Mouse (Mus musculus): ENCODE results near the gene Il18.

Gene Il18

GRCm38 (mm10) chr9:50554241-50555093, at the start of gene Il18:
Gene Il18 (plus strand): TSS chr9:50554827.
- peak; percentile 27 for DNase-seq (ENCODE audit: low spot score)

GRCm38 (mm10) chr9:50505405-50505804, 49.2 kb upstream of the Il18 start:
- DNase-seq (ENCODE audit: low spot score), result no peak

- DNase-seq (ENCODE audit: low spot score), result no peak
Observed at GRCm38 (mm10) chr9:50507570-50507969, 47.1 kb upstream of the Il18 start.

- DNase-seq (ENCODE audit: low spot score), result no peak
Observed at GRCm38 (mm10) chr9:50515462-50515861, 39.2 kb upstream of the Il18 start.

GRCm38 (mm10) chr9:50518781-50519180, 35.8 kb upstream of the Il18 start:
- no peak for DNase-seq (ENCODE audit: low spot score)

- no peak for DNase-seq (ENCODE audit: low spot score)
Observed at GRCm38 (mm10) chr9:50520748-50521147, 33.9 kb upstream of the Il18 start.

- DNase-seq (ENCODE audit: low spot score), result no peak
Observed at GRCm38 (mm10) chr9:50521562-50521961, 33.1 kb upstream of the Il18 start.

- DNase-seq (ENCODE audit: low spot score), result no peak
Observed at GRCm38 (mm10) chr9:50522574-50522973, 32.1 kb upstream of the Il18 start.

GRCm38 (mm10) chr9:50524936-50525335, 29.7 kb upstream of the Il18 start:
- no peak for DNase-seq (ENCODE audit: low spot score)

- no peak for DNase-seq (ENCODE audit: low spot score)
Observed at GRCm38 (mm10) chr9:50525585-50525984, 29.0 kb upstream of the Il18 start.

- no peak for DNase-seq (ENCODE audit: low spot score)
Observed at GRCm38 (mm10) chr9:50527860-50528259, 26.8 kb upstream of the Il18 start.

- peak; percentile 97 for DNase-seq (ENCODE audit: low spot score)
Observed at GRCm38 (mm10) chr9:50528293-50528892, 26.2 kb upstream of the Il18 start, which contains the start of gene Pts. Gene Pts (minus strand): TSS chr9:50528724.

- no peak for DNase-seq (ENCODE audit: low spot score)
Observed at GRCm38 (mm10) chr9:50530890-50531289, 23.7 kb upstream of the Il18 start.

- DNase-seq (ENCODE audit: low spot score), result no peak
Observed at GRCm38 (mm10) chr9:50533328-50533727, 21.3 kb upstream of the Il18 start.

- no peak for DNase-seq (ENCODE audit: low spot score)
Observed at GRCm38 (mm10) chr9:50533791-50534190, 20.8 kb upstream of the Il18 start.

GRCm38 (mm10) chr9:50535930-50536329, 18.7 kb upstream of the Il18 start:
- no peak for DNase-seq (ENCODE audit: low spot score)

GRCm38 (mm10) chr9:50536603-50537135, 18.0 kb upstream of the Il18 start:
- no peak for DNase-seq (ENCODE audit: low spot score)

- no peak for DNase-seq (ENCODE audit: low spot score)
Observed at GRCm38 (mm10) chr9:50537295-50537694, 17.3 kb upstream of the Il18 start.

- DNase-seq (ENCODE audit: low spot score), result no peak
Observed at GRCm38 (mm10) chr9:50540170-50540569, 14.5 kb upstream of the Il18 start.

GRCm38 (mm10) chr9:50542401-50542800, 12.2 kb upstream of the Il18 start:
- DNase-seq (ENCODE audit: low spot score), result no peak

GRCm38 (mm10) chr9:50547859-50548478, 6.7 kb upstream of the Il18 start:
- no peak for DNase-seq (ENCODE audit: low spot score)

- DNase-seq (ENCODE audit: low spot score), result no peak
Observed at GRCm38 (mm10) chr9:50548936-50549335, 5.7 kb upstream of the Il18 start.

GRCm38 (mm10) chr9:50552206-50552605, 2.4 kb upstream of the Il18 start:
- DNase-seq (ENCODE audit: low spot score), result no peak
